Mouse (Mus musculus) layer of hippocampus, adult 11-12 months (tissue): ENCODE results near the gene Cth.
"Not testable (repeated sequence)": the region's sequence is repeated elsewhere in the genome, so short reads cannot be mapped to it uniquely, and the experiment has no call there.

Experiments
- DNase-seq: peaks from one replicate; pipeline ENCODE4 v3.0.0; 2022; ENCODE audit warnings: low spot score

The Cth gene

DNA sequence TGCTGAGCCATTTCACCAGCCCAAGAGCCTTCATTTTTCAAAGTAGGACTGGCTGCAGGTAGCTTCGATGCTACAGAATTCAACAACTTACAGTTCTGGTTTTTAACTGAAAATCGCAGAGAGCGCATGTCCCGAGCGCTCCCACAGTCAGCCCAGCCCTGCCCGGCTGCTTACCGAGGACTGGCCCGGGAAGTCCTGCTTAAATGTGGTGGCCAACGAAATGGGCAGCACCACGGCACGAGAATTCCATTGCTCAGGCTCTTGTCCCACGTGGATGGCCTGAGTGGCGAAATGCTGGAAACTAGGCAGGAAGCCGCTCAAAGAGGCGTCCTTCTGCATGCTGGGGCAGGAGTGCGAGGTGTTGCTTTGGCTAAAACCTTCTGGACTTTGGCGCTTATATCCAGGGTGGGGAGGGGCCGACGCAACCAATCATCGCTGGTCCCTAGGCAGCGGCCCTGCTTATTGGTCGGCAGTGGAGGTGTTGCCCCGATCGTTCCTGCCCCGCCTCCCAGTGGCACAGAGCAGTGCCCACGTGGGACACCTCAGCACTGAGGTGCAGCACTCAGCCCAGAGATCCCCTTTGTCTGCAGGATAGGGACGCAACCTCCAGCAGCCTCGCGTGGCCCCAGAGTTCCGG lies at the start of gene Cth:
Gene Cth (minus strand): TSS at position 386 of the 637 bp plus-strand sequence.
- peak; percentile 88 for DNase-seq

DNA sequence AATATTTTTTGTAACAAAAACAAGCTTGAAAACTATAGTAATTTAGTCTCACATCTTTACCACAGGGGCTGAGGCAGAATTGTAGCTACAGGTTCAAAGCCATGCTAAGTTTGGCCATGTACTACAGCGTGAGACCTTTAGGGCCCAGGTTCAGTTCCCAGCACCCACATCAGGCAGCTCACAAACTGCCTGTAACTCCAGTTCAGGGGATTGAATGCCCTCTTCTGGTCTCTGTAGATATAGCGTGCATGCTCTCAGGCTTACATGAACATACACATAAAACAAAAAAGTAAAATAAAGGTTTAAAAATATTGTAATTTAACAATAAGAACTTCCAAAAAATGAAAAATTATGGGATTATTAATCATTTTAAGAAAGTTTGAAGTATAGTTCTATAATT lies 48.4 kb upstream of the Cth start:
- no peak for DNase-seq

DNA sequence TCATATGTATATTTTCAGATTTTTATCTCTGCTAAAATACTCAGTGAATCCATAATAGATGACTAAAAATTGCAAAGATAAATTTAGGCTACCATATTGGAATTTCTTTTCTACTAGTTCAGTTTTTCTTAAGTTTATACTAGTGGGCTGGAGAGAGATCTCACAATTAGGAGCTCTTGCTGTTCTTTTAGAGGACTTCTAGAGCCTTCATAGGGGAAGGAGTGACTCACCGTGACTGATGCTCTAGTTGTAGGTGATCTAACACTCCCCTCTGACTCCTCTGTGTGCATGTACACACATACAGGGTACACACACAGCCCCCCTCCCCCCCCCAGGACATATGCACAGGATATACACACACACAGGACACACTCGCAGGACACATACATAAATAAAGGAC lies 46.3 kb upstream of the Cth start:
- no peak for DNase-seq

DNA sequence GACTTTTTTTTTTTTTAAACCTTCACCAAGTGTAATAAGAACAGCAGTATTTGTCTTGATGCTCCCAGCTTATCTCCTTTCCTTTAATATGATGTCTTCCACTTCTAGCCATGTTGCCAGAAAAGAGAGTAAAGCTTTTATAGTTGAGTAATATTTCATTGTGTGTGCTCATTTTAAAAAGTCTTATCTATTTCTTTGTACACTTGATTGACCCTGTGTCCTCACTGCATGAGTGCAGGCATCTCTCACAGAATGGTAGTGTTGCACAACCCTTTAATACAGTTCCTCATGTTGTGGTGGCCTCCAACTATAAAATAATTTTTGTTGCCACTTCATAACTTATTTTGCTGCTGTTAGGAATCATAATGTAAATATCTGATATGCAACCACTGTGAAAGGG lies 32.4 kb upstream of the Cth start:
- no peak for DNase-seq

DNA sequence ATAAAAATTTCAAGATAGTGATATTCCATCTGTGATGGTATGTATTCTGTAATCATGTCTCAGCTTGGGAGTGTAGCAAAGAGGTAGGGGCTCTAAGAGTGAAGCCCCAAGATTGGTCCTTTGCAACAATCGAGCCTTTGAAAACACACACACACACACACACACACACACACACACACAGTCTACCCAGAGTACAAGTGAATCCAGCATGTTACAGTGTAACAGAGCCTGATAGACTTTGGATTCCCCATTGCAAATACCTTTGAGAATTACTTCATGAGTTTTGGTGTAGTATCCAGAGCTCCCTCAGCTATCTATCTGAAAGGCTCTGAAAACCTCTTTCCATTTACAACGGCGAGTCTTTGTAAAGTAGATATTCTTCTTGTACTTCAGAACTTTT lies 31.3 kb upstream of the Cth start:
- no peak for DNase-seq

DNA sequence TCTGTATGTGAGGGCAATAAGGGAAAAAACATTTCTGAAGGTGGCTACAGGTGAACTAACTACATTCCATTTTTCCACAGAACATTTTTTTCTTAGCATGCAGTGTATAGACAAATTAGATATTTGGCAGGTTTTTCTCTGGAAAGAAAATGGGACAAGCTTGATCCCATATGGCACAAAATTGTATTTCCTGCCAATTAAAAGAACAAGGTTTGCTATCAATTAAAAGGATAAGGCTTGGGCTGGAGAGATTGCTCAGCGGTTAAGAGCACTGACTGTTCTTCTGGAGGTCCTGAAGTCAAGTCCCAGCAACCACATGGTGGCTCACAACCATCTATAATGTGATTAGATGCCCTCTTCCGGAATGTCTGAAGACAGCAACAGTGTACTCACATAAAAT lies 30.6 kb upstream of the Cth start:
- DNase-seq, result no peak

DNA sequence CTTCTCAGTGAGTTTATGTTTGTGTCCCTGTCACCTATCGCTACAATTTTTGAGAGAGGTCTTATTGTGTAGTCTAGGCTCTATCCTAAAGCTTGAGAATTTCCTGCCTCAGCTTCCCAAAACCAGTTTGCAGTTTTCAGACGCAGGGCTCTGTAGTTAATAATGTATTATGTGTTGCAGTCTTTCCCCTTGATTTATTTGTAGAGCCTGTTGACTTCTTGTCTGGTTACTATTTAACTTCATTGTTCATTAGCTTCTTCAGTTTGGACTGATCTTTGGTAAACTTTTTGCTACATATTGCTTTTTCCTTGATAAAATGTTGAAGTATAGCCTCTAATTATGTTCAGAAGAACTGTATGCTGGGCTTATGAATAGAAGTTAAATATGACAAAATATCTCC lies 27.8 kb upstream of the Cth start:
- DNase-seq, result no peak

DNA sequence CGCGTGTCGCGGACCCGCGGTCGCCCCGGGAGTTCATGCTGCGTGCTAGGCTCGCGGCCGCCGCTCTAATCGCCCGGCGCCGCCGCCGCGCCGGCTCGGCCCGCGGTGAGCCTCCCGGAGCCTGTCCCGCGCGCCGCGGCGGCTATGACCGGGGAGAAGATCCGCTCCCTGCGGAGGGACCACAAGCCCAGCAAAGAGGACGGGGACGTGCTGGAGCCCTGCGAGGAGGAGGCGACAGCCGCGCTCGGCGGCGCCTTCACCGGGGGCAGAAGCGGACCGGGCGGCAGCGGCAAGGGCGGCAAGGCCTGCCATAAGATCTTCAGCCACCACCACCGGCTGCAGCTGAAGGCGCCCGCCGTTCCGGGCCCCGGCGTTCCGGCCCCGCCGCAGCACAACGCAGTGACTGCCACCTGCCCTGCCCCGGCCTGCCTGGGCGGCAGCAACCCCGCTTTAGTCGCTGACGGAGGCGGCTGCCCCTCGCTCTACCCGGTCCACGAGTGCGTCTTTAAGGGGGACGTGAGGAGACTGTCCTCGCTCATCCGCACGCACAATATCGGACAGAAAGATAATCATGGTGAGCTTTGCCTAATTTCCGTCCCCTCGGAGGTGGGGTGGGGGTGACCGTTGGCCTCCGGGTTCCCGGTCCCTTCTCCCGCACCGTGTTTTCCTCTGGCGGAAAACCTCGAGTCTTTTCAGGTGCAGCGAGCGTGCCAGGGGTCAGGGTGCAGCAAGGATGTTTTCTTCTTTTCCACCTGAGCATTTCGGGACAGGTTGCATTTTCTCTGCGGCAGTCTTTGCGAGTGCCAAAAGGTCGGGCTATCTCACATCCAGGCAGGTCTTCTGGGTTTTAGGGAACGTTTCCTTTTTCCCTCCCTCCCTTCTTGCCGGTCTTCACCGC lies 22.8 kb upstream of the Cth start:
- peak; percentile 16 for DNase-seq

DNA sequence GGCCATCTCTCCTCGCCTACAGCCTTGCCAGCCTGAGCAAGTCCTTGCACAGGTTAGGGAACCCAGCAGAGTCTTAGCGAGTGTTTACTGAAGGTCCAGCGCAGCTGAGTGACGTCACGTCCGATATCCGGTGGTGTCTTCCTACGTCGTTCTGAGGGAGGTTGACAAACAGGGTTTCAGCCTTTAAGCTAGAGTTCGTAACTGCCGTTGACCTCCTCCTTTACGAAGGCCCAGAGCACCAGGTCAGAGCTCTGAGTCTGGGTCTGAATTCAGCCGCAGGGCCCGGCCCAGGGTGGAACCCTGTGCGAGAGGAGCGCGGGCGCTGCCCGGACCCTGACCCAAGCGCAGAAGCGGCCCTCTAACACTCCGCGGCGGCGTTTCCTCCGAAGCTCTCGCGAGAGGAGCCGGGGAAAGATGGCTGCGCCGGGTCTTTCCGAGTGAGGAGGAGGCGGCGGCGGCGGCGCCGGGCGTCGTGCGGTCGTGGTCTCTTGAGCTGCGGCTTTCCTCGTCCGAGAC lies 22.0 kb upstream of the Cth start, which contains the start of gene Ankrd13c:
Gene Ankrd13c (plus strand): TSS at position 397 of the 516 bp plus-strand sequence.
- peak; percentile 92 for DNase-seq

DNA sequence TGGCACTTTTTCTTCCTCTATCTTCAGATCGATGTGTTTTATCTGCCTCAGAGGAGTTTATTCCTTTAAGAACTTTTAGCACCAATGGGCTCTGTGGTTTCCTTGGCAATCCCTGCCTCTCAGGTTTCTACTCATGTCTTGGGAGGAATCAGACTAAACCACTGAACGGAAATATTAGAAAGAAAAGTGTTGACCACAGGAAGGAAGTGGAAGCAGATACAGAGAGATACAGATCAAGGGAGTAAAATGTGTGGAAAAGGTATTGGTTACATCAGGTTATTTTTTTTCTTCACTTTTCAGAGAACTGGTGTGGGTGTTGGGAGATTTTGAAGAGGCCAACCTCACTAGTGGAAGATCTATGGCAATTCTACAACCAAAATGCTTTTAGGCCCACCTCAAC lies 13.7 kb upstream of the Cth start:
- no peak for DNase-seq

DNA sequence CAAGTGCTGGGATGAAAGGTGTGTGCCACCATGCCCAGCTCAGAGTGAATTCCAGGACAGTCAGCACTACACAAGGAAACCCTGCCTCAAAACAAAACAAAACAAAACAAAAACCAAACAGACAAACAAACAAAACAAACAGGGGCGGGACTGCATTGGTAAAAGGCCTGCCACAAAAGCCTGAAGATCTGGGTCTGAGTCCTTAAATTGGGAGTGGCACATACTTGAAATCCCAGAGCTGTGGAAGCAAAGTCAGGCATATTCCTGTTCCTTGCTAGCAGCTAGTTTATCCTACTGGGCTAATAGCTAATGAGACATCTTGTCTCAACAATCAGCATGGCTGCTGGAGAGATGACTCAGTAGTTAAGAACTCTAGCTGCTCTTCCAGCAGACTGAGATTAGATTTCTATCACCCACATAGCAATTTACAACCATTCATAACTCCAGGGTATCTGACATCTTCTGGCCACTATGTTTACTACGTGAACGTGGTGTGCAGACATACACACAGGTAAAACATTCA lies 9.5 kb upstream of the Cth start:
- no peak for DNase-seq

DNA sequence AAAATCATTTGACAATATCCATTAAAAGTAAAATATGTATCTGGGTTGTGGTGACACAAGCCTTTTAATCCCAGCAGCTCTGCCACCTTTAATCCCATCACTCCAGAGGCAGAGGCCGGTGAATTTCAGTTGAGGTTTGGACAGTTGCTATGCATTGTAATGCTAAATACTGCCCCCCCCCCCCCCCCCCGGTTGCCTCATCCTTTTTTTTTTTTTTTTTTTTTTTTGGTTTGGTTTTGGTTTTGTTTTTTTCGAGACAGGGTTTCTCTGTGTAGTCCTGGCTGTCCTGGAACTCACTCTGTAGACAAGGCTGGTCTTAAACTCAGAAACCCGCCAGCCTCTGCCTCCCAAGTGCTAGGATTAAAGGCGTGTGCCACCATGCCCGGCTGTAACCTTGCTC lies 8.3 kb upstream of the Cth start:
- DNase-seq, result not testable (repeated sequence)

DNA sequence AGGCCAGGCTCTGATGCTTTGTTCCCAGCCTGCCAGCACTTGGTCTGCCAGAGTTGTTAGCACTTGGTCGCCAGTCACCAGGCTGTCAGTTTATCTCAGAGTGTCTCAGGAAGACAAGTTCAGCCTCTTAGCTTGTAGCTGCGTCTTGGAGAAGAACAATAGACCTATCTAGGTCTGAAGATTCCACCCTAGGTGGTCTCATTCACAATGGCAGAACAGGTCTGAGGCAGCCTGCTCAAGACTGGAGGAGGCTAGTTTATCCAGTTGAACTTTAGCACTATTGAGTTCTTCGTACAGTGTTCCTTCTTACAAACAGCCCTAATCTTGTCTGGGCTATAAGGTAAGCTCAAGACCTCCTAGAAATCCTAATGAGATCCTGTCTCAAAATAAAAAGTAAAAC lies 7.2 kb upstream of the Cth start:
- no peak for DNase-seq

DNA sequence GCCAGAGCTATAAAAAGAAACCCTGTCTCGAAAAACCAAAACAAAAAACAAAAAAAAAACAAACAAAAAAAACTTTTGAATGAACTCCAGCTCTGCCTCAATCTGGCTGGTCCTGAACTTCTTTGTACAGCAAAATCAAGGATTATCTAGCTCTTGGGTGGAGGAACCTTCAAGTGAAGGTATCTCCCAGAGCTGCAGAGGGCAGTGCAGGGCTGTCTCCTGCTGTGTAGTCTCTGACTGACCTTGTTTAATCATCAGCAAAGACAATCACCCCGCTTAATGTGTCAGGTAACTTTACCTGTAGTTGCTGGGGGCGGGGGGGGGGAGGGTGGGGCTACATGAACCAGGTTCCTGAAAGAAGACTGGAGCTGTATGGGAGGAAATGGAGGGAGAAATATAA lies 6.7 kb upstream of the Cth start:
- no peak for DNase-seq

DNA sequence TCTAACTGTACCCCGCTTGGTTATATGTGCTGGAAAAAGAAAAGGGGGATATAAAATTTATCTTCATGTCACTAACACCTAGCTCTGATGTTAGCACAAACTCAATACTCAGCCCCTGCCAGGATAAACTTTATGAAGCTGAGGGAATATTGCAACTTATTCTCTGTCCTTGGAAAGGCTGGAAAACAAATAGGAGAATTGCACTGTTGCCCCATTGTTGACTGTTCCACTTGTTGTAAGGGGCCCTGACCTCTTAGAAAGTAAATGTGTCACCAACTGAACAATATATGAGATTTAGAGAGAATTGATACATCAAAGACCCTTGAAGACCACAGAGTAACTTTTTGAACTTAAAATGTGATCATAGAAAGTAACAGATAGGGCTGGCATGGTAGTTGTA lies 4.5 kb upstream of the Cth start:
- DNase-seq, result no peak

DNA sequence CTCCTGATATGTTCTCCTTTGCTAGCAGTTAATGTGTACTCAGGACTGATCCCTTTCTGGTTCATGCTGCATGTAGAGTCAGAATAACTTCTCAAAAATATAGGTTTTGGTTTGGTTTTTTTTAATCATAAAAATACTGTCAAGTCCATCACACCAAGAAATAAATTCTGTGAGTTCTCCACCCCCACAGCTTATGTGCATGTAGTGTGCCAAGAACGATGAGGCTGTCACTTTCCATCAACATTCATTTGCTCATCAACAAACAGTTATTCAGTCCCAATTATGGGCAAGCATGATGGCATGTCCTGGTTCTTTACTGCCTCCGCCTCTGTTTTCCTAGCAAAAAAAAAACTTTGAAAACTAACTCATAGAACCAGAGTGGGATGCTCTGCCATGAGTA lies 3.9 kb upstream of the Cth start:
- DNase-seq, result peak; percentile 38

DNA sequence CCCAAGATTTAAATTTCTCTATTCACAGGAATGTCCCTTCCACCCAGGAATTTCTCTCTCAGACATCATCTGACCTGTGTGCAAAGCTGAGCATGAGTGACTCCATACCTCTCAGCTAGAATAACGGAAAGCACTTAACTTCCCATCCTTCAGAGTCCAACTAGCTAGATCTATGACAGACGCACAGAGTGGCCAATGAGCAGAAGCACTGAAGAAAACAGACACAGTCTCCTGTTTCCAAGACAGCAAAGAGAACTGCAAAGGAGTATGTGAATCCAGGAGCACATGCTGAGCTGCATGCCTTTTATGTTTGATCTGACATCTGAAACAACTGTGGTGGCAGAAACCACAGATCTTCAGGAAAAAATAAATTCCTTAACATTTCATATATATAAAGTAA lies 1.9 kb upstream of the Cth start:
- no peak for DNase-seq

DNA sequence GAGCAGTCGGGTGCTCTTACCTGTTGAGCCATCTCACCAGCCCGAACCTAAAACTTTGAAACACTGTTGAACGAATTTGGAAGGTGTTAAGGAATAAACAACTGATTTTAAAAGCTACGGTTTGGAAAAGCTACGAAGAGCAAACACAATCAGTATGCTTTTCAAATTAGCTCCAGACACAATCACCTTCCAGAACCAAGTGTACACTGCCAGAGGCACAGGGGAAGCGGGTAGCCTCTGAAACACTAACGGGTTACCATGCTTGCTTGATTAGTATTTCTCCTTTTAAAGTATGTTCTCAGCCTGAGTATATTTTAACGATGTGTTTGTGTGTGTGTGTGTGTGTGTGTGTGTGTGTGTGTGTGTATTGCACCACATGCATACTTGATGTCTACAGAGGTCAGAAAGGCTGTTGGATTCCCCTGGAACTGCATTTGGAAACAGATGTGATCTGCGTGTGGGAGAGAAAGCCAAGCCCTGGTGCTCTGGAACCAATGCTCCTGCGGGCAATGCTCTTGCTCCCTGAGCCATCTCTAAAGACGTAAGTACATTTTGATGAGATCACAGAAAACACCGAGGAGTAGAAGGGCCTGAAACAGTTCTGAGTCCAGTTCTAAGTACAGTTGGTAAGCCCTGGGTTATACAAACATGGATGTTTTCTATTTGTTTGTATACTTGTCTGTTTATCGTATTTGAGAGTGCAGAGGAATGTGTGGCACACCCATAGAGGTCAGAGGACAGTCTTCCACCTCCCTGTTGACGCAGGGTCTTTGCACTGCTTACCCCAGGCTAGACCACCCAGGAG lies 1.0 kb upstream of the Cth start:
- DNase-seq, result no peak

DNA sequence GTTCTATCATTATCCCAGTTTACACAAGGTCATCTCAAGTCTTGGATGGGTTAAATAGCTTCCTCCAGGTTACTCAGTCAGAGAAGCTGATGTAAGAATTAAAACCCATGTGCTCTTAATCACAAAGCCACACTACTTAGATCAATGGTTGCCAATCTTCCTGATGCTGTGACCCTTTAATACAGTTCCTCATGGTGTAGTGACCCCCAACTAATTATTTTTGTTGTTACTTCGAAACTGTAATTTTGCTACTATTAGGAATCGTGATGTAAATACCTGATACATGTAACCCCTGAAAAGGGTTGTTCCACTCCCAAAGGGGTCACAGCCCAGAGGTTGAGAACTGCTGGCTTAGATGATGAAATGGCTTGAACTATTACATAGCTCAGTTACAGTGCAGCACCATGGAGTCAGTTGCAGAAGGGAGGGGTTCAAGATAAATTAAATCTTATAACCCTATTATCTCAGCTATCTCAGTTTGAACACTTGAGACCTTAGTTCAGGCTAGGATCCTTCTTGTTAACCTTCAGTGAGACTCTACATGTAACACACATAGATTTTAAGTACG lies 1.5 kb downstream of the Cth start:
- no peak for DNase-seq

DNA sequence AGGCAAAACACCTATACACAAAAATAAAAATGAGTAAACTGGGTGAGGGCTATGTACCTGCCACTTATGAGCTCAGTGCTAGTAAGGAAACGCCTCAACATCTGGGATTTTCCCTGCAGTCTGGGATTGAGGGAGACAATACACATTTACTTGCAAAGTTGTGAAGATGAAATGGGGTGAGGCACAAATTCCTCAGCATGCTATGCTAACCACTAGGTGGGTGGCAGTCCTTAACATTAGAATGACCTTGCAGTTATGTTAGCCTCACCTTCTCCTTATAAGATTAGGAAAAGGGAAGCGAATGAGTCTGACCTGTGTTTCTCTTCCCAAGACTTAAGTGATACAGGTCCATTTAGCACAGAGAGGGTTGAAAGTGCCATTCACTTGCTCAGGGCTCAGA lies 3.5 kb downstream of the Cth start:
- DNase-seq, result no peak

DNA sequence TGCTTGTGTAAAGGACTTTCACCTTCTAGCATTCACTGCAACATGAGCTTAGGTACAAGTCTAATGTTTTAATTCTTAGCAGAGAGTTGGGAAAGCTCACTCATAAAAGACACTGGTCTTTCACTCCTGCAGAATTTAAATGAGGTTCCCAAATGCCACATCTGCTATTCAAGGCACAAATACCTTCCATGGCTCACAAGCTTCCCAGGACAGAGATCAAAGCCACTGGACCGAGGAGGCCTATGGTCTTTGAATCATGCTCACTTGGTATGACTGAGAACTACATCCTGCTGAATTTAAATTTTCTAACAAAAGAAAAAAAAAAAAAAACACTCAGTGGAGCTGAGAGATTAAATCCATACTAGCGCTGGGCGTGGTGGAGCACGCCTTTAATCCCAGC lies 8.5 kb downstream of the Cth start:
- DNase-seq, result no peak

DNA sequence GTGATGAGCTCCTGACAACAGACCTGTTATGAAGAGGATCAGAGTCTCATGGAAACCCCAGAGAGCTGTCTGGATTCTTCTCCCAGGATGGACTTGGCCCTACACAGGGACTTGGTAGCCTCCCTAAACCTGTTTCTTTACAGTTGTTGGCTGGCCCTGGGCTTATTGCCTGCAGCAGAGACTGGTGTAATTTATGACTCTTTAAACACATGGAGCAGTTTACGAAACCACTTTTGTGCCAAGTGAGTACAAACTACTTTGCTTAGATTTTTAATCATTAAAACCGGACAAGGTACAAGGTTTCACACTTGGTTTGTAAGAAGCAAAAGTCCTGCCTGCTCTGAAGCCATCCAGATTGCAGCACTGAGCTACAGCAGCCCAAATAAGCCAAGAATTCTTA lies 12.7 kb downstream of the Cth start:
- DNase-seq, result no peak
